ENCODE assay signal across 12 mouse cellular contexts in the genomic region with DNA sequence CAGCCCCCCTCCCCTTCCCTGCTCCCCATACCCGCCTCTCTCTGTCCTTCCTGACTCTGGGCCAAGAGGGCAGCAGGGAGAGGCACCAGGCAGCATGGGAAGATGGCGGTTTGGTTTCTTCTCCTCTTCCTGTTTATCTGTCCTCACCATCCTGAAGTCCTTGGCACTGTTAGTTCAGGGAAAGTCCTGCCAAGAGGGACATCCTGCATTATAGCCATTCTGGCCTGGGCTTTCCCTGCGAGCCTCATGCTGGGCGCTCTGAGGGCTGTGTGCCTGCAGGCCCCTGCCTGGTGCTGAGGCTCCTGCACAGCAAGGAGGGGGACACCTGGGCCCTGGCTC. TPM values are rescaled to one million over a fixed set of nuclear protein-coding genes. Genes with fewer than 3 reads are reported as not detected.
DNase-seq lines count a peak whose midpoint lies in the region; ATAC-seq lines count a peak whose summit lies in the region.
"Had no signal": no experiment of that assay in that cellular context is flagged by ENCODE, and none has a peak within 500 bp of the region (broad histone marks: within the 10 kb centered on the region; RNA-seq: fewer than 3 reads in every experiment).

No protein-coding gene starts in this region.

- no peak for ATAC-seq in heart, embryonic 12.5 days (ENCODE audit: insufficient number of reproducible peaks, low FRiP score)
- ATAC-seq: Patski had no signal

- H3K27ac ChIP-seq in heart, embryonic 12.5 days (ENCODE audit: poor library complexity, severe bottlenecking) = no peak overlapping the region
- H3K27ac ChIP-seq: embryonic facial prominence, embryonic 15.5 days; limb, embryonic 12.5 days had no signal

- 55% methylated on average over 4 of the region's 4 CpGs for WGBS in heart, embryonic 12.5 days

- 0 out of 2 replicates have a peak, but pooled peaks cover 5% of the 10 kb centered on the region for H3K36me3 ChIP-seq in heart, embryonic 12.5 days
- H3K36me3 ChIP-seq: embryonic facial prominence, embryonic 15.5 days; limb, embryonic 12.5 days had no signal

- peaks cover 74% of the 10 kb centered on the region for H3K4me1 ChIP-seq in heart, embryonic 12.5 days (replicated peaks)

- intact Hi-C loops in left cerebral cortex, postnatal 4 days (cut with DNase I) = no loop called here
- intact Hi-C loops in left cerebral cortex, postnatal 36 days (cut with DNase I) = no loop called here

- no peaks in the 10 kb centered on the region for H3K9me3 ChIP-seq in heart, embryonic 12.5 days (replicated peaks)
- H3K9me3 ChIP-seq: limb, embryonic 12.5 days had no signal

- H3K27me3 ChIP-seq in heart, embryonic 12.5 days (replicated peaks) = no peaks in the 10 kb centered on the region
- H3K27me3 ChIP-seq: embryonic facial prominence, embryonic 15.5 days; limb, embryonic 12.5 days; Patski had no signal

- DNase-seq in heart, adult 11 months = peak; percentile 95
- DNase-seq in left cerebral cortex, postnatal 4 days = peak; percentile 90
- no peak for DNase-seq in left cerebral cortex, postnatal 36 days (ENCODE audit: low spot score in 2 of 2)
- peak; percentile 91 to 93 for DNase-seq in cerebellum, postnatal 10 days
- peak; percentile 64 for DNase-seq in lung, postnatal 14 days
- DNase-seq in testis, postnatal 10 days (ENCODE audit: low spot score) = no peak
- DNase-seq in thymus, postnatal 10 days (ENCODE audit: low spot score in 2 of 2) = no peak
- DNase-seq: kidney, postnatal 4 days had no signal

- H3K9ac ChIP-seq in heart, embryonic 12.5 days = no peak overlapping the region
- H3K9ac ChIP-seq: embryonic facial prominence, embryonic 15.5 days; limb, embryonic 12.5 days had no signal

- H3K4me2 ChIP-seq in heart, embryonic 12.5 days = no peak overlapping the region
- H3K4me2 ChIP-seq: embryonic facial prominence, embryonic 15.5 days; limb, embryonic 12.5 days had no signal

- no peak overlapping the region for H3K4me3 ChIP-seq in heart, embryonic 12.5 days
- H3K4me3 ChIP-seq: embryonic facial prominence, embryonic 15.5 days; limb, embryonic 12.5 days had no signal

RNA-seq across cellular contexts. Expression of a gene that starts 10.8 kb away (rescaled TPM):
- polyA plus RNA-seq in heart, embryonic 12.5 days (2016; fragmentation: Nextera tagmentation; extraction: Ambion mirVana) = 33.9 and 37.4 TPM in 2 replicates
- 10 to 100 TPM; 22.8 to 25.8 TPM for total RNA-seq in left cerebral cortex, postnatal 4 days (2021)
- 1 to 10 TPM; 7.5 to 9.5 TPM for total RNA-seq in left cerebral cortex, postnatal 36 days (2021)

RNA-seq across cellular contexts. Expression of a gene that starts 45.2 kb away (rescaled TPM):
- not detected in 2 replicates for polyA plus RNA-seq in heart, embryonic 12.5 days (2016; fragmentation: Nextera tagmentation; extraction: Ambion mirVana)
- total RNA-seq in left cerebral cortex, postnatal 4 days (2021) = under 1 TPM in 1 of 2 experiments, not detected in 1; 0.18 TPM
- total RNA-seq in left cerebral cortex, postnatal 36 days (2021) = under 1 TPM; 0.32 to 0.35 TPM
- polyA plus RNA-seq: limb, embryonic 12.5 days; Patski had no signal

Comparison
In these comparisons a context has a peak if more than half of its experiments do, and no peak if none do; other contexts are left out.
1. DNase-seq: peak in heart, adult 11 months (single experiment), left cerebral cortex, postnatal 4 days (single experiment), cerebellum, postnatal 10 days (2 of 2) and lung, postnatal 14 days (single experiment); none in left cerebral cortex, postnatal 36 days (0 of 2), testis, postnatal 10 days (single experiment) and thymus, postnatal 10 days (0 of 2).